Mouse (Mus musculus): ENCODE measurements around the gene Apoe.

The Apoe gene

DNA sequence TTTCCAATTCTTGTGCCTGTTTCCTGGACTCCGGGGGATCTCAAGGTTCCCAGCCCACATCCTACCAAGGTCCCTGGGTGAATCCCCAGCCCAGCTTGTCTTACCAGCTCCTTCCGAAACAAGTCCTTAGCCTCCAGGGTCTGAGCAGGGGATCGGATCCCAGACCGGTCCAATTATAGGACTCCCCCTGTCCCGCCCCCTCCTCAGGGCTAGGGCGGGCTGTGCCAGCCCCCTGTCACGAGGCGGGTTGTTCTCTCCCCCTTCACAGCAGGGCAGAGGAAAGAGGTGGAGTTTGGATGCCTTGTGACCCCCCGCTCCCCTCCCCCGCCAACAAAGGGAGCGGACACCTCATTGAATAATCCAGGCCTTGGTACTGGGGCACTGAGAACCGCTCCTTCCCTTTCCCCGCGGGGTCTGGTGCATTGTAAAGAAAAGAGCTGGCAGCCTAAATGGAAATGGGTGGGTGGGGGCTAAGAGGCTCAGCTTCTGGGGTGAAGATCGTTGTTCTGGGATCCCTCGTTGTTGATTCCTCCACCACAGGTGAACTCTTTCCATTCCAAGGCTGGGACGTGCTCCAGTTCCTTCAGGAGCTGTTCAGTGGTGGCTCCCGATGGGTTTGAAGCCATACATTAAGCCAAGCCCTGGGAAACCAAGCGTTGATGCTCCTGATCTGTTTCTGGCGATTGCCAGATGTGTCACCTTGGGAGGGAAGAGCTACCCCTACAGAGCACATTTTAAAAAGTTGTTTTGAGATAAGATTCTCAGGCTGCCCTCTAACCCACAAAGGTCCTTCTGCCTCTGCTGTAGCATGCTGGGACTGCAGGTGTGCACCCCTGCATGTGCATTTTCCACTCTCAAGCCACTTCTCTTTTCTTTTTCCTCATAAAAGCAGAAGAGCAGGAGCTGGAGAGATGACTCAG lies at the start of gene Apoe:
TSS of gene Apoe (minus strand) at position 282 of the 920 bp plus-strand sequence.
- no peaks in the 10 kb centered on the region for H3K27me3 ChIP-seq (ENCODE audit: control insufficient read depth, insufficient read depth, low read length, poor library complexity, severe bottlenecking)
- H3K36me3 ChIP-seq (ENCODE audit: control insufficient read depth, insufficient read depth, low read length, poor library complexity, severe bottlenecking): no peaks in the 10 kb centered on the region
- peak; percentile 65 for DNase-seq (ENCODE audit: low read depth, low spot score)

DNA sequence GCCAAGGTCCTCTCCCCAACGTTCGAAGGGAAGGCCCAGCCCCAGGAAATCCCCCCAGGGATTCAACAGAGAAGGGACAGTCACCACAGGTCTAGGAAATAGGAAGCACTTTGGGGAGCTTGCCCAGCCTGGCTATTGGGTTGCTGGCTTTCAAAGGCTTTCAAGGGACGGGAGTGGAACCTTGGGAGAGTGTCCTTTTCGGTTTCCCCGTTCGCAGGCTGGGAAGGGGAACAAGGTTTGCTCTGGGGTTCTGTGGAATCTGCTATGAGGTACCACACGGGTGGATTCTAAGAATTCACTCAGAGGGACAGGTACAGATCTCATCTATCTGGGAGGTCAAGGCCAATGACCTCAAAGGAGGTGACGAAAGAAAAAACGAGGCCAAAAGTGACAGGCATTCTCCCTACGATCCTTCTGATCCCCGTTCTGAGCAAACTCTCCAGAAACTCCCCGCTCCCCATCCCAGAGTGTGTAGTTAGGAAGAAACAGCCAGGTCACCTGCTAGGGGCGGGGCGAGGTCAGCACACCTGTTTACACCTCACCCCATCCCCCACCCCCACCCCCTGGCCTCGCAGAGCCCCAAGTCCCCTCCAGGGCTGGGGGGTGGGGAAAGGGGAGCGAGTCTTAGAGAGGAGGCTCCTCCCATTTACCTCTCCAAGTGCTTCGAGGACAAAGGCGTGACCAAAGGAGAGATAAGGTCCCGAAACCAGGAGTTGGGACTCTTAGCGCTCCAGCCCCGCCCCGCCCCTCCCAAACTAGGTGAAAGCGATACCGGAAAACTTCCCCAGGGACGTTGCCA lies 48.6 kb upstream of the Apoe start:
- H3K36me3 ChIP-seq (ENCODE audit: control insufficient read depth, insufficient read depth, low read length, poor library complexity, severe bottlenecking): no peaks in the 10 kb centered on the region
- no peak for DNase-seq (ENCODE audit: low read depth, low spot score)

DNA sequence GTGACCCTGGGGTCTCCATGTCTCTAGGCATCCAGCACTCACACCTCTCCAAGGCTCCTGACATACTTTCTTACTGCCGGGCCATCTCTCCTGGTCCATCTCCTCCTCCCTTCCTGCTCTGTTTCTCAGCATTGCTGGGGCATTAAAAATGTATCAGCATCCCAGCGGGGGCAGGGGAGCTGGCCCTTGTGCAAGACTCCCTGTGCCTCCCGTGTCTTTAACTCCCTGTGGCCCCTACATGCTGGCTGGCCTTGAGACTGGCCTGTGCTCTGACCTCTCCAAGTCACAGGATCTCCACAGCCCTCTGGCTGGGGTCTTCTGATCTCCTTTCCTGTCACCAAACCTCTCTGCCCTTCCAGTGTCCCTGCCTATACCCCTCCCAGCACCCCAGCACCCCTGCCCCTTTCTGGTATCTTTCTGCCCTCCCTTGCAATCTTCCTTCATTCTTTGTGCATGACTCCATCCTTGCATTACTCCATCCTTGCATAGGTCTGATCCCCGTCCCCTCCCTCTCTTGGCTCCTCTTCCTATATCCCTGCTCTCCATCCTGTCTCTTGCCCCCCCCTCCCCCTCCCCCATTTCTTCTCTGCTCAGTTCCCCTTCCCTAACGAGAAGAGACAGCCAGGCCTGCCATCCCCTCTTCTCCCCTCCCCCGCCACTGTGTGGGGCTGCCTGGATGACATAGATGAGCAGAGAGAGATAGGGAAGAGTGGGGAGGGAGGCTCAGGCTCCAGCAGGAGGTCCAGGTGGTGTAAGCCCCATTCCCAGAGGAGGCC lies 47.6 kb upstream of the Apoe start:
- H3K36me3 ChIP-seq (ENCODE audit: control insufficient read depth, insufficient read depth, low read length, poor library complexity, severe bottlenecking): no peaks in the 10 kb centered on the region
- no peaks in the 10 kb centered on the region for H3K27me3 ChIP-seq (ENCODE audit: control insufficient read depth, insufficient read depth, low read length, poor library complexity, severe bottlenecking)
- no peak for DNase-seq (ENCODE audit: low read depth, low spot score)

More for the DNA sequence above, 48.6 kb upstream of the Apoe start:
- H3K27me3 ChIP-seq (ENCODE audit: control insufficient read depth, insufficient read depth, low read length, poor library complexity, severe bottlenecking): no peaks in the 10 kb centered on the region

DNA sequence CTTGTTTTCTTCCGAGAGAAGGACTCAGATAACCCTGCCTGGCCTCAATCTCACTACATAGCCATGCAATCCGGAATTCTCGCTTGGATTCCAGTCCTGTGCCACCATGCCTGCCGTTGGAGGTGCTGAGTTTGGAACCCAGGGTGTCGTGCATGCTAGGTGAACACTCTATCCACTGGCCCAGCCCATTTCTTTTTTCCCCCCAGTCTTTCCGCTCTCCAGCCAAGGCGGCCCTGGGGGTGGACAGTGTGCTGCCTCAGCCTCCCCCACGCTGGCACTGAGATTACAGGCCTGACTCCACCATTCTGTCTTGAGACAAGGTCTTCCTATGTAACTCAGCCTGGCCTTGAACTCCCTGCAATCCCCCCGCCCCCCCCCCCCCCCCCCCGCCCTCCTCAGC lies 47.0 kb upstream of the Apoe start:
- DNase-seq (ENCODE audit: low read depth, low spot score): no peak

DNA sequence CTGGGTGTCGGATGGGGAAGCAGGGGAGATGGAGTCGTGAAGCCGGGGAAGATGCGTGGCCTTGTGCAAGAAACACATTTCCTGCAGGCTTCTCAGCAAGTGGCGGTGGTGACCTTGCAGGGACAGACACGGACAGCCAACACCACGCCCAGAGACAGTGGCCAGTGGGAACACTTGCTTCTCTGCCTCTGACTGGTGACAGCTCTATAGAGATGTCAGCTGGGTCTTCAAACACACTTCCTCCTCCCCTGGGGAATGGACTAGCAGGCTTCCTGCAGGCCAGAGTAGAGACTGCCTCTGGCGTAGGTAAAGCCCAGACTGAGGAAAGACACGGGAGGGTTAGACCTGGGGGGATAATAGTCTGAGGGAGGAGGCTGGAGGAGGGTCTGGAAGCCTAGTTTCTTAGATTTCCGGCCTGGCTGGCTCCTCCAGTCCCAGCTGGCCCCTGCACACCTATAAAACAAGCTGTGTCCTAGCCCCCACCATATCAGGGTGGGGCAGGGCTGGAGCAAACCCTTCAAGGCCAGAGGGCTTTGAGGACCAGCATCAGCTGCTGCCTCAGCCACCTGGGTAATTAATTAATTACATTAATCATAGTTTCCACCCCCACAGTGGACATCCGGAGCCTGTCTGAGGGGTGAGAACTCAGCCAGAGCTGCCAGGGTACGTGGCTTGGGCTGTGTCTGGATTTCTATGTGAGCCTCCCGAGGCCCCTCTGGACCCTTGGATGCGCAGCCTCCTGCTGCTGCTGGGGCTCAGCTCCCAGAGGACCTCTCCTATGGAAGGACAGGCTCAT lies 45.8 kb upstream of the Apoe start:
- DNase-seq (ENCODE audit: low read depth, low spot score): no peak
- Histone ChIP-seq H3K36me3 (ENCODE audit: control insufficient read depth, insufficient read depth, low read length, poor library complexity, severe bottlenecking) (no peaks in the 10 kb centered on the region), H3K27me3 (ENCODE audit: control insufficient read depth, insufficient read depth, low read length, poor library complexity, severe bottlenecking) (no peaks in the 10 kb centered on the region)

More for the DNA sequence above, 47.0 kb upstream of the Apoe start:
- H3K27me3 ChIP-seq (ENCODE audit: control insufficient read depth, insufficient read depth, low read length, poor library complexity, severe bottlenecking): no peaks in the 10 kb centered on the region
- H3K36me3 ChIP-seq (ENCODE audit: control insufficient read depth, insufficient read depth, low read length, poor library complexity, severe bottlenecking): no peaks in the 10 kb centered on the region

DNA sequence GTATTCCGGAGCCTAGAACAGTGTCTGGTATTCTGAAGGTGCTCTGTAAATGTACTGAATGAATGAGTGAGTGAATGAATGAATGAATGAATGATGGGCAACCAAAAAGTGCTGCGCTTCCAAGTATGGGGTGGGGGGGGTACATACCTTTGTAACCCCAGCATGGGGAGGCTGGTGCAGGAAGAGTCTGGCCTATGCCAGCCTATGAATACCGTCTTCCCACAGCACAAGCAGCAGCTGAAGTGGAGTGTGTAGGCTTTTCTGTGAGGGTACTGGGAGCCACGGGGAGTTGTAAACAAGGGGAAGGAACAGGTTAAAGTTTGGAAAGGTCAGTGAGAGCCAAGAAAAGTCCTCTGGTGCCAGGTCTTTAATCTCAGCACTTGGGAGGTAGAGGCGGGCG lies 44.8 kb upstream of the Apoe start:
- H3K27me3 ChIP-seq (ENCODE audit: control insufficient read depth, insufficient read depth, low read length, poor library complexity, severe bottlenecking): no peaks in the 10 kb centered on the region
- no peak for DNase-seq (ENCODE audit: low read depth, low spot score)
- H3K36me3 ChIP-seq (ENCODE audit: control insufficient read depth, insufficient read depth, low read length, poor library complexity, severe bottlenecking): no peaks in the 10 kb centered on the region

DNA sequence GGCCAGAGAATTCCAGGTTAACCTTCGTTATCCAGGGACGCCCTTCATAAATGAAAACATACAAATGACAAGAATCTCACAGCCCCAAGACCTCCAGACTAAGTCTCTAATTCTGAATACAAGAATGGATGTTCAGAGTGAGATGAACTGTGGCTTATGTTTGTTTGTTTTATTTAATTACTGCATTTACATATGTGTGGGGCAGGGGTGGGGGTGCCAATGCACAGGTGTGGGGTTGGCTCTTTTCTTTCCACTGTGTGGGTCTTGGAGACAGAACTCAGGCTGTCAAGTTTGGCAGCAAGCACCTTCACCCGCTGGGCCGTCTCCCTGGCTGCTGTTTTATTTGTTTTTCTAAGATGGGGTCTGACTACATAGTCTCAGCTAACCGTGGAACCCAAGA lies 43.5 kb upstream of the Apoe start:
- Histone ChIP-seq H3K27me3 (ENCODE audit: control insufficient read depth, insufficient read depth, low read length, poor library complexity, severe bottlenecking) (no peaks in the 10 kb centered on the region), H3K36me3 (ENCODE audit: control insufficient read depth, insufficient read depth, low read length, poor library complexity, severe bottlenecking) (no peaks in the 10 kb centered on the region)
- no peak for DNase-seq (ENCODE audit: low read depth, low spot score)

DNA sequence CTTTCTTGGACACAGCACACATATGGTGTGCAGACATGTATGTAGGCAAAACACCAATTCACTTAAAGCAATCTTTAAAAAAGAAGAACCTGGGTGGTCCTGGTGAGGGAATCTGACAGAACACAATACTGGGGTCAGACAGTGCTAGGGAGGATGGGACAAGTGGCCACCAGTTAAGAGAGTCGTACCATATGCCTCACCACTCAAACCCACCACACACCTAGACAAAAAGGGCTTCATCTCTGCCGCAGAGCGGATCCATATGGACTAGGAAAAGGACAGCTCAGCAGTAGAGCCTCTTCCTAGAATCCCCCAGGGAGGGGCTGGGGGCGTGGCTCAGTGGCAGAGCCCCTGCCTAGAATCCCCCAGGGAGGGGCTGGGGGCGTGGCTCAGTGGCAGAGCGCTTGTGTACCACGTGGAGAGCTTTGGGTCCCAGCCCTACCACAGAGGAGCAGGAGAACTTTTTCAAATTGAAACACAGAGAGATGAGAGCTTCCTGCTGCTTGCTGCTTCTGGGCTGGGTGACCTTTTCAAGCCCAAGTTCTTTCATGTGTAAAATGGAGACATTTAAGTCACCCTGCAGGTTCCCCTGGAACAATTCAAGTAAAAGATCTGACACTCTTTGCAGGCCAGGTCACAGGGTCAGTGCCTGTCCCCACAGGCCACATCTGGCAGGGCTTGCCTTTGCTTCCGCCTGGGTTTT lies 42.5 kb upstream of the Apoe start:
- no peaks in the 10 kb centered on the region for H3K36me3 ChIP-seq (ENCODE audit: control insufficient read depth, insufficient read depth, low read length, poor library complexity, severe bottlenecking)
- no peak for DNase-seq (ENCODE audit: low read depth, low spot score)
- no peaks in the 10 kb centered on the region for H3K27me3 ChIP-seq (ENCODE audit: control insufficient read depth, insufficient read depth, low read length, poor library complexity, severe bottlenecking)

DNA sequence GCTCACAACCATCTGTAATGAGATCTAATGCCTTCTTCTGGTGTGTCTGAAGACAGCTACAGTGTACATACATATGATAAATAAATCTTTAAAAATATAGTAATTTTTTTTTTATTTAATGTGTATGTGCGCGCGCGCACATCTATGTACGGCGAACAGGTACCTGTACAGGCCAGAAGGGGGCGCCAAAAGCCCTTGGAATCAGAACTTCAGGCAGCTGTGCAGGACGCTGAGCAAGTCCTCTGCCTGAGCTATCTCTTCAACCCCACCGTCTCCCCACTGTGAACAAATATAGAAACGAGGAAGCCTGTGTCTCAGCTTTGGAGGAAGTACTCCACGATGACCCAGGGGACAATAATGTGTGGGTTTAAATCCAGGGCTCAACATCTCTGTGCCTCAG lies 41.3 kb upstream of the Apoe start:
- Histone ChIP-seq H3K36me3 (ENCODE audit: control insufficient read depth, insufficient read depth, low read length, poor library complexity, severe bottlenecking) (no peaks in the 10 kb centered on the region), H3K27me3 (ENCODE audit: control insufficient read depth, insufficient read depth, low read length, poor library complexity, severe bottlenecking) (no peaks in the 10 kb centered on the region)
- no peak for DNase-seq (ENCODE audit: low read depth, low spot score)

DNA sequence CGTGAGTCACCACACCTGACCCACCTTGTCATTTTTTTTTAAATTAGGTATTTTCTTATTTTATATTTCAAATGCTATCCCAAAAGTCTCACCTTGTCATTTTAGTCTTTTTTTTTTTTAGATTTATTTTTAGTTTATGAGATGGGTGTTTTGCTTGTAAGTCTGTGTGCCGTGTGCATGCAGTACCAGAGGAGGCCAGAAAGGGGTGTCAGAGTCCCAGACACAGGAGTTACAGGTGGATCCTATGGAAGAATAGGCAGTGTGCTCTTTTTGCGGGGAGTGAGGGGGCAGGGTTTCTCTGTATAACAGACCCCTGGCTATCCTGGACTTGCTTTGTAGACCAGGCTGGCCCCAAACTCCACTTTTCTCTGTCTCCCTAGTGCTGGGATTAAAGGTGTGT lies 39.8 kb upstream of the Apoe start:
- no peak for DNase-seq (ENCODE audit: low read depth, low spot score)
- Histone ChIP-seq H3K27me3 (ENCODE audit: control insufficient read depth, insufficient read depth, low read length, poor library complexity, severe bottlenecking) (no peaks in the 10 kb centered on the region), H3K36me3 (ENCODE audit: control insufficient read depth, insufficient read depth, low read length, poor library complexity, severe bottlenecking) (no peaks in the 10 kb centered on the region)

DNA sequence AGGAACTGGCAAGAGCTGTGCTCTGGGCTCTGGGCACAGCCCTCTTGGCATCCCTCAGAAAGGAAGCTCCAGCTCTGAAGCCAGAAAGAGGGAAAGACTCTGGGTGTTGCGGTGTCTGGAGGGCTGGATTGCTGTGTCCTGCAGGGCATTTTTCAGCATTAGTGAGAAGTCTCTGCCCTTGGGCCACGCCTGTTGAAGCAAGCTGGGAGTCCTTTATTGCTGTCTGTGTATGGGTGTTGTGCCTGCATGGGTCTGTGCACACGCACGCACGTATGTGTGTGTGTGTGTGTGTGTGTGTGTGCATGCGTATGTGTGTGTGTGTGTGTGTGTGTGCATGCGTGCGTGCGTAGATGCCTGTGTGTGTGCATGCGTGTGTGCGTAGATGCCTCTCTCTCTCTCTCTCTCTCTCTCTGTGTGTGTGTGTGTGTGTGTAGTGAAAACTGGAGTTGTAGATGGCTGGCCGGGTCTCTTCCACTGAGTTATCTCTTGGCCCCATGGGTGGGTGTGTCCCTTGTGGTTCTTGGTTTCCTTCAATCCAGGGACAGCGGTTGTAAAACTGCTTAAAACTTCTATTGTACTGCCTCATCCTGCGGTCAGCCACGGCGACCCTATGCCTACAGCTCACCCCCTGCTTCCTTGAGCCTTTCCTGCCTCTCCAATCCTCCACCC lies 37.5 kb upstream of the Apoe start:
- H3K27me3 ChIP-seq (ENCODE audit: control insufficient read depth, insufficient read depth, low read length, poor library complexity, severe bottlenecking): no peaks in the 10 kb centered on the region
- no peak for DNase-seq (ENCODE audit: low read depth, low spot score)

DNA sequence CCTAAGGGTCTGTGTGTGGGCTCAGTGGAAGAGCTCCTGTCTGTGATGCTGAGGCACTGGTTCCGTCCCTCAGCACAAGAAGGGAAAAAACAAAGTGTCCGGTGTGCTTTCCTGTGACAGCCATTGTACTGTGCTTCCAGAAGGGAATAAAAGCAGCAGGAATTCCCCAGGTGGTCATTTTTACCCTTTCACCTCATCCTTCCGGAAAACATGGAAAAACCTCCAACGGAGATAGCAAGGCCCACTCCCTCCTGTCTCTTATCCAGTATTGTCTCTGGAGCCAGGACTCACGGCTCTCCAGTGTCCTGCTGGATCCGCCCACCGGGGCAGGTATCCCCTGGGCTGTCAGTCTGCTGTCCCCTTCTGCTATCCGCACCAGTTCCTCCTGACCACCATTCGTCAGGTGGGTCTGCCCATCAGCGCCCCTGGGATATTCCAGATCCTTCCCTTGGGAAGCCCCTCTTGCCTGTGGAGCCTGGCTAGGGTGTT lies 35.2 kb upstream of the Apoe start:
- no peaks in the 10 kb centered on the region for H3K27me3 ChIP-seq (ENCODE audit: control insufficient read depth, insufficient read depth, low read length, poor library complexity, severe bottlenecking)
- no peaks in the 10 kb centered on the region for H3K36me3 ChIP-seq (ENCODE audit: control insufficient read depth, insufficient read depth, low read length, poor library complexity, severe bottlenecking)
- DNase-seq (ENCODE audit: low read depth, low spot score): no peak

More for the DNA sequence above, 37.5 kb upstream of the Apoe start:
- H3K36me3 ChIP-seq (ENCODE audit: control insufficient read depth, insufficient read depth, low read length, poor library complexity, severe bottlenecking): no peaks in the 10 kb centered on the region

DNA sequence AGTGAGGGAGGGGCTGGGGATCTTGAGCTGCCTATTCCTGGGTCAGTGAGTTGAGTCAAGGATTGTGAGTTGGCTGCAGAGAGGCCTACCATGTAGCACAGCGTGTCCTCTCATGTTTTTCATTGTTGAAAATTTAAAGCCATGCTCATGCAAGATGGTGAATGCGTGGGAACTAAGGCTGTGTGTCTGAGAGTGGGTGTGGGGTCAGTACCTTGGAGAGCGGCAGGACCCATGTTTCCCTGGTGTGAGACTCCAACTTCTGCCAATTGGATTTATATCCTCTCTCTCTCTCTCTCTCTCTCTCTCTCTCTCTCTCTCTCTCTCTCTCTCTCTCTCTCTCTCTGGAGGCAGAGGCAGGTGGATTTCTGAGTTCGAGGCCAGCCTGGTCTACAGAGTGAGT lies 27.6 kb upstream of the Apoe start:
- no peaks in the 10 kb centered on the region for H3K27me3 ChIP-seq (ENCODE audit: control insufficient read depth, insufficient read depth, low read length, poor library complexity, severe bottlenecking)
- H3K36me3 ChIP-seq (ENCODE audit: control insufficient read depth, insufficient read depth, low read length, poor library complexity, severe bottlenecking): no peaks in the 10 kb centered on the region
- DNase-seq (ENCODE audit: low read depth, low spot score): peak; percentile 18

Data from splenic B cell, adult 2 months (primary cell).